Mouse (Mus musculus) G1E (cell line): ENCODE data around the gene Ugt1a10.

Source experiments
- CTCF ChIP-seq: IDR thresholded peaks from 2 replicates; pipeline ENCODE4 v1.5.1; 2012; ENCODE audit warnings: low read depth, low read length, inconsistent platforms, mixed read lengths
- GATA2 ChIP-seq: IDR thresholded peaks from 2 replicates; pipeline ENCODE4 v1.6.1; 2012; ENCODE audit warnings: low read depth, low read length, inconsistent platforms, borderline replicate concordance
- TAL1 ChIP-seq: conservative IDR thresholded peaks from 2 replicates; pipeline ENCODE4 v1.6.1; 2012; ENCODE audit warnings: low read depth, low read length, inconsistent platforms, mixed read lengths

DNA sequence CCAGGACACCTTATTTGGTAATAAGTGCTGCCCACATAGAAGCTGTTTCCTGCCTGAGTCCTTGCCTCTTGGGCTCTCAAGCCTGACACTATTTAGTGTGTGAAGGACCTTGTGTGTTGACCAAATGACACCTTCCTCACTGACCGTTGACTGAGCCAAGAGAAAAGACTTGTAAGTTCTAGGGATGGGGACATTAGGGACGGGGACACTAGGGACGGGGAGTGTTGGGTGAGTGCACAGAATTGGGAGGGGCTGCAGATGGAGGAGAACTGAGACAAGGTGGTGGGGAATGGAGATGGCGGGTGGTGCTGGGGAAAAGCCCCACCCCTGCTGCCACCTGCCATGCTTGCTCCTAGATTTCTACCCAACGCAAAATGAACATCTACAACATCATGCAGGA, 174.8 kb downstream of the Ugt1a10 start:
- TF ChIP-seq GATA2 (no peak), CTCF (no peak), TAL1 (no peak)
